Mouse (Mus musculus): ENCODE measurements at regions not wholly inside any gene's neighbourhood (a gene's known extent, or its start where the extent isn't known, plus 50 kb on each side); places are given as distances from the start of the nearest gene placed in this dataset.

GRCm38 (mm10) chr12:71481371-71481770 lies 171.7 kb downstream of the Dact1 start:
- no peak for DNase-seq (ENCODE audit: low spot score in 2 of 2)

- DNase-seq (ENCODE audit: low spot score in 2 of 2), result no peak
Measured at GRCm38 (mm10) chr12:71481899-71482593, 172.4 kb downstream of the Dact1 start.

GRCm38 (mm10) chr12:71482619-71483018 lies 172.9 kb downstream of the Dact1 start:
- DNase-seq (ENCODE audit: low spot score in 2 of 2), result no peak

- no peak for DNase-seq (ENCODE audit: low spot score in 2 of 2)
Measured at GRCm38 (mm10) chr12:71483536-71484165, 174.0 kb downstream of the Dact1 start.

- DNase-seq (ENCODE audit: low spot score in 2 of 2), result no peak
Measured at GRCm38 (mm10) chr12:71484286-71484685, 174.6 kb downstream of the Dact1 start.

GRCm38 (mm10) chr12:71486078-71486477 lies 176.4 kb downstream of the Dact1 start:
- DNase-seq (ENCODE audit: low spot score in 2 of 2), result no peak

- no peak for DNase-seq (ENCODE audit: low spot score in 2 of 2)
Measured at GRCm38 (mm10) chr12:71487591-71488435, 178.1 kb downstream of the Dact1 start.

- DNase-seq (ENCODE audit: low spot score in 2 of 2), result no peak
Measured at GRCm38 (mm10) chr12:71489295-71489694, 179.6 kb downstream of the Dact1 start.

GRCm38 (mm10) chr12:71494803-71495293 lies 185.2 kb downstream of the Dact1 start:
- DNase-seq (ENCODE audit: low spot score in 2 of 2), result no peak

GRCm38 (mm10) chr12:71498246-71499029 lies 188.8 kb downstream of the Dact1 start:
- no peak for DNase-seq (ENCODE audit: low spot score in 2 of 2)

GRCm38 (mm10) chr12:71501299-71501810 lies 191.7 kb downstream of the Dact1 start:
- DNase-seq (ENCODE audit: low spot score in 2 of 2), result no peak

- no peak for DNase-seq (ENCODE audit: low spot score in 2 of 2)
Measured at GRCm38 (mm10) chr12:71503265-71503664, 193.6 kb downstream of the Dact1 start.

- DNase-seq (ENCODE audit: low spot score in 2 of 2), result no peak
Measured at GRCm38 (mm10) chr12:71506206-71506605, 196.5 kb downstream of the Dact1 start.

GRCm38 (mm10) chr12:71506716-71507115 lies 197.0 kb downstream of the Dact1 start:
- no peak for DNase-seq (ENCODE audit: low spot score in 2 of 2)

GRCm38 (mm10) chr12:71512915-71513612 lies 203.4 kb downstream of the Dact1 start:
- no peak for DNase-seq (ENCODE audit: low spot score in 2 of 2)

- no peak for DNase-seq (ENCODE audit: low spot score in 2 of 2)
Measured at GRCm38 (mm10) chr12:71519520-71519919, 209.8 kb downstream of the Dact1 start.

- DNase-seq (ENCODE audit: low spot score in 2 of 2), result no peak
Measured at GRCm38 (mm10) chr12:71521936-71522335, 212.3 kb downstream of the Dact1 start.

GRCm38 (mm10) chr12:71522451-71522850 lies 212.8 kb downstream of the Dact1 start:
- DNase-seq (ENCODE audit: low spot score in 2 of 2), result no peak

GRCm38 (mm10) chr12:71524156-71524555 lies 214.5 kb downstream of the Dact1 start:
- DNase-seq (ENCODE audit: low spot score in 2 of 2), result no peak

- no peak for DNase-seq (ENCODE audit: low spot score in 2 of 2)
Measured at GRCm38 (mm10) chr12:71525255-71525927, 215.7 kb downstream of the Dact1 start.

Data from spleen, postnatal 10 days (tissue).